Mouse (Mus musculus) cerebellum, adult 2 months (tissue): Measurements from ENCODE around the gene Coa3.

ENCODE experiments used
- CTCF ChIP-seq: fragments of 200-500 bp; IDR thresholded peaks from 2 replicates; pipeline ENCODE4 v1.5.1; 2011; ENCODE audit warnings: low read depth, mild to moderate bottlenecking, control low read depth, low read length, moderate library complexity, borderline replicate concordance; ENCODE audit not compliant: insufficient read depth
- POLR2A ChIP-seq: fragments of 200-500 bp; IDR thresholded peaks from 2 replicates; pipeline ENCODE4 v1.6.1; 2011; ENCODE audit warnings: low read length, control low read depth, borderline replicate concordance; ENCODE audit not compliant: insufficient read depth

DNA sequence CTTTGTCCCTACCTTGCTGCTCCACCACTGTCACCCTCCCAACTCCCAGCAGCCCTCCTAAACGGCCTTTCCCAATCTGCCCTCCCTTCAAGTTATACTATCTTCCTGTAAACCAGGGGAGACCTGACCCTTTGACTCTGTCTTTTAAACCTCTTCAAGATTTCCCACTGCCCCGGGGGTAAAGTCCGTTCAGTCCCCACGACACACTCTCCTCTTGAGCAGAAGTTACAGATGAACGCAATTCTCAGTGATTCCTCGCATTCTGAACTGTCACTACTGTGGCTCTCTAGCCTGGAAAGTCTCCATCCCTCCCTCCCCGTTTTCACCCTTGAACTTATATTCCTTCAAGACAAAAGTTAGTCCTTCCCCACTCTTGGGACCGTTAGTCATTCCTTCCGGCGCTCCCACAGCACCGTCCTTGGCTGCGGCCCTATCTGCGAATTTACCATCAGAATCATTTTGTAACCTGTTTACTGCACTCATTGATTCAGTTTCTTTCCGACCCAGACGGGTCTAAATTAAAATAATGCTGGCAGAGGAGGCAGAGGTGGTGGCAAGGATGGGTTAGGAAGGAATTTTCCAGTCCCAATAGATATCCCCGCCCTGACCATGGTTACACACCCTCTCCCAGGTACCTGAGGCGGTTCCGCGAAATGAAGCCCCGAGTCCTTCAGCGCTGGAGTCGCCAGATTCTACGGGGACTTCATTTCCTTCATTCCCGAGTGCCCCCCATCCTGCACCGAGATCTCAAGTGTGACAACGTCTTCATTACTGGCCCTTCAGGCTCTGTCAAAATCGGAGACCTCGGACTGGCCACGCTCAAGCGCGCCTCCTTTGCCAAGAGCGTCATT, 15.6 kb downstream of the Coa3 start:
- TF ChIP-seq CTCF, result no peak
- no peak for TF ChIP-seq POLR2A
